Mouse (Mus musculus) adrenal gland, adult 8-10 months (tissue): ENCODE data around the gene Dtd1. TPM values are rescaled to one million over a fixed set of nuclear protein-coding genes. Genes with fewer than 3 reads are reported as not detected.
"Not testable (repeated sequence)": the region's sequence is repeated elsewhere in the genome, so short reads cannot be mapped to it uniquely, and the experiment has no call there.

Experiments
- DNase-seq: peaks from one replicate; pipeline ENCODE4 v3.0.0; 2022
- total RNA-seq, 4 experiments: library from RNA; stranded (reverse); gene quantifications; 2 replicates each; pipeline ENCODE4 v1.2.4; 2022

Gene Dtd1
- 10 to 100 TPM; 18.9 to 30.6 (median 23.7) TPM for total RNA-seq

- peak; percentile 85 for DNase-seq
Observed at GRCm38 (mm10) chr2:144599831-144600687, at the start of gene Dtd1. Dtd1 (plus strand) TSS chr2:144599897.

GRCm38 (mm10) chr2:144550529-144550928 lies 49.2 kb upstream of the Dtd1 start, which contains the start of gene Rbbp9:
Rbbp9 (minus strand) TSS chr2:144550869.
- peak; percentile 46 for DNase-seq

- DNase-seq: no peak
Observed at GRCm38 (mm10) chr2:144553905-144554304, 45.8 kb upstream of the Dtd1 start.

GRCm38 (mm10) chr2:144555286-144555819 lies 44.3 kb upstream of the Dtd1 start:
- DNase-seq: no peak

- DNase-seq: peak; percentile 96
Observed at GRCm38 (mm10) chr2:144555820-144556552, 43.7 kb upstream of the Dtd1 start, which contains the start of gene Sec23b. Sec23b (plus strand) TSS chr2:144556229.

GRCm38 (mm10) chr2:144588723-144589122 lies 11.0 kb upstream of the Dtd1 start:
- no peak for DNase-seq

- not testable (repeated sequence) for DNase-seq
Observed at GRCm38 (mm10) chr2:144593036-144593435, 6.7 kb upstream of the Dtd1 start.

- peak; percentile 77 for DNase-seq
Observed at GRCm38 (mm10) chr2:144593951-144594651, 5.6 kb upstream of the Dtd1 start, which contains the start of gene Smim26. Smim26 (plus strand) TSS chr2:144594054.

GRCm38 (mm10) chr2:144598006-144598405 lies 1.7 kb upstream of the Dtd1 start:
- DNase-seq: no peak

- DNase-seq: no peak
Observed at GRCm38 (mm10) chr2:144601576-144601975, 1.9 kb downstream of the Dtd1 start.

GRCm38 (mm10) chr2:144613956-144614355 lies 14.3 kb downstream of the Dtd1 start:
- DNase-seq: no peak

GRCm38 (mm10) chr2:144617074-144617874 lies 17.6 kb downstream of the Dtd1 start:
- DNase-seq: no peak

GRCm38 (mm10) chr2:144621491-144621890 lies 21.8 kb downstream of the Dtd1 start:
- DNase-seq: no peak

GRCm38 (mm10) chr2:144633551-144633950 lies 33.9 kb downstream of the Dtd1 start:
- no peak for DNase-seq

- DNase-seq: no peak
Observed at GRCm38 (mm10) chr2:144634231-144634630, 34.5 kb downstream of the Dtd1 start.

- no peak for DNase-seq
Observed at GRCm38 (mm10) chr2:144634729-144635128, 35.0 kb downstream of the Dtd1 start.

GRCm38 (mm10) chr2:144635644-144636320 lies 36.1 kb downstream of the Dtd1 start:
- DNase-seq: peak; percentile 41

GRCm38 (mm10) chr2:144637204-144637603 lies 37.5 kb downstream of the Dtd1 start:
- no peak for DNase-seq

- DNase-seq: no peak
Observed at GRCm38 (mm10) chr2:144637671-144638395, 38.1 kb downstream of the Dtd1 start.

- peak; percentile 56 for DNase-seq
Observed at GRCm38 (mm10) chr2:144638719-144639118, 39.0 kb downstream of the Dtd1 start.
